Mouse (Mus musculus): Measurements from ENCODE around the gene Uqcrq.

Gene Uqcrq

DNA sequence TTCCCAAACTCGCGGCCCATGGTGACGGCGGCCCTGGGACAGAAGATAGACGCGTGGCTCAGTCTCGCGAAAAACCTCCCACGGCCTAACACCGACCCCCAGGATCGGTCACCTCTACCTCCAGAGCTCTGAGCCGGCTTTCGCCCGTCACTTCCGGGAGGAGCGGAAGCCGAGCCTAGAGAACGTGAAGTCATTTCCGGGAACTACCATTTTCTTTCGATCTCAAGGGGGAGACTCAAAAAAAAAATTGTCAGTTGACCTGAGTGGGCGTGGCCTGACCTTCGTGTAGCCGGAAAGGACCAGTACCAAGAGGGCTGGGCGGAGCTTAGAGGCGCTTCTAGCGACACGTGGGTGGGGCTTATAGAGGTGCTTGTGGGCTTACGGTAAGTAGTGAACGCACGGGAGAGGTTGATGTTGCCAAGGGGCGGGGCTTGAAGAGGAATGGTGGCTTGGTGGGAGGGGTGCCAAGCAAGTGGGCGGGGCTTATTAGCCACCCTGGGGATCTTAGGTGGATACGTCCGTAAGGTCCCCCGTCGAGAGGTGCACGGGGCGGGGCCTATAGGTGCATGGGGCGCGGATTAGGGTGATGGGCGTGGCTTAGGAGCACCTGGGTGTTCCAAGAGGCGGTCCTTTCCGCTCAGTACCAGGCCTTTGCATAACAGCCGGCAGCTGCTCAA, at the start of gene Uqcrq, which contains the start of gene Gdf9:
Gene Uqcrq, minus strand, starts transcription at position 162 of the 677 bp plus-strand sequence.
Gene Gdf9, plus strand, starts transcription at position 354 of the 677 bp plus-strand sequence.
- DNase-seq: peak; percentile 100

DNA sequence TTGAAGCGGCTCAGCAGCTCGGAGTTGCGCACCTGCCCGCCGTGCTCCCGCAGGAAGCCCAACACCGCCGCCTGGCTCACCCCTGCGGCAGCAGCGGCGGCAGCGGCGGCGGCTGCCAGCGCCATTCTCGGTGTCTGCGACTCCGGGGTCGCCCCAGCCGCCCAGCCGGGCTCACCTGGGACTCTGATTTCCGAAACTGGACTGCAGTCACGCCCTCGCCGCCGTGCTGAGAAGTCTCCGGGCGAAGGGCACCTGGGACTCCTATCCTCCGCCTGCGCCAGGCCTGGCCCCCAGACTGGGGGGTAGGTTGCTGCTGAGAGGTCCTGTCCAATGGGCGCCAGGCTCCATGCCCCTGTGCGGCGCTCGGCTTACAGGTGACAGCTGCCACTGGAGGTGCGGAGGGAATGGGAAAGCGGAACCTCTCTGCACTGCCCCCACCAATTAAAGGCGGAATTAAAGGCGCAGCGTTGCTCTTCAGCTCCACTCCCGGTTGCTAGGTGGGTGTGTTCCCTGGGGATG, 49.2 kb upstream of the Uqcrq start, which contains the start of the genes Gm9945 and Sowaha:
Gene Gm9945, plus strand, starts transcription at position 384 of the 519 bp plus-strand sequence.
Gene Sowaha, minus strand, starts transcription at position 492 of the 519 bp plus-strand sequence.
- peak; percentile 53 for DNase-seq

DNA sequence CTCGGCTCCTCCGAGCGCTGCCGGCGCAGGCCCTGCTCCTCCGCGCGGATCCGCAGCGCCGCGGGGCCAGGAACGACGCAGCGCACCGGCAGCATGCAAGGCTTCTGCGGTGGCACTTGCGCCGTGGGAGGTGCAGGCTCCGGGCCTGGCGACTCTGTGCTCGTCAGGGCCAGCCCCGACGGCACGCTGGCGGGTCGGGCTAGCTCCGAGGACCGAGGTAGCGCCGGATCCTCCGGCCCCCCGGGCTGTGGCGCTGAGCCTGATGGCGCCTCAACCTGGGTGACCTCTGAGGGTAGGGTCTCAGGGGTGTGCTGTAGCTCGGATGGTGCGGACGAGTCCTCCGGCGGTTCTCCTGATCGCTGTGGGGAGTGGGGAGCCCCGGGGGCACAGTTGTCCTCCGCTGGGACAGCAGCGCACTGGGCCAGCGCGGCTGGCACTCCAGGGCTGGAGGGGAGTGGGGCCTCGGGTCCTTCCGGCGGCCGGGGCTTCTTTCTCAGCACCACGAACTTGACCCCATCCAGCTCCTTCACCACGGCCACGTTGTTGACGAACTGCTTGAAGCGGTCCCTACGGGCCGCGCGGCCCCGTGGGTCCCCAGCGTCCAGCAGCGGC, 48.6 kb upstream of the Uqcrq start:
- DNase-seq: no peak

DNA sequence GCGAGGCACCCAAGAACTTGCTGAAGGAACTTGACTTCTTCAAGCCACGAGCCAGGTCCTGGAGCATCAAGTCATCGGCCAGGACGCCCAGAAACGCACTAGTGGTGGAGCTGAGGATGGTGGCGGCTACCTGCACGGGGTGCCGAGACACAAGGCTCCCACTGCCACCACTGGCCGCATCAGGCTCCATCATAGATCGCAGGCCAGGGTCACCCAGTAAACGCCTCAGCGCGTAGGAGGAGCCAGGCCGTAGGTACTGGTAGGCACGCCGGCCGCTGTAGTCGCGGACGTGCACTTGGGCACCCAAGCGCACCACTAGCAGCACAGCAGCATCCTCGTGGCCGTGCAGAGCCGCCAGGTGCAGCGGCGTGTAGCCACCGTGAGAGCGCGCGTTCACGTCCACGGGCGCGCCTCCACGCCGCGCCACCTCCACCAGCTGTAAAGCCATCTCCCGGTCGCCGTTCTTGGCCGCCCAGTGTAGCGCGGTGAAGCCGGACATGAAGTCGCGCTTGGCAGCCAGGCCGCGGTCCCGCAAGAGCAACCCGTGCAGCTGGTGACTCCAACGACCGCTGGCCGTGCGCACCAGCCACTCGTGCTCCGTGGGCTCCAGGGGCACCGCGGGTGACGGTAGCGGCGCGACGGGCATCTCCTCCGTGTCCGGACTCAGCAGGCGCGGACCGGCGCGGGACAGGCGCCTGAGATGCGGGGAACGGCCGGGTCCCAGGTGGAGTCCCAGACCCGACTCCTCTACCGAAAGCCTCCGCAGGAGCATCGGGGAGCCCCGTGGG, 47.9 kb upstream of the Uqcrq start:
- DNase-seq: no peak

DNA sequence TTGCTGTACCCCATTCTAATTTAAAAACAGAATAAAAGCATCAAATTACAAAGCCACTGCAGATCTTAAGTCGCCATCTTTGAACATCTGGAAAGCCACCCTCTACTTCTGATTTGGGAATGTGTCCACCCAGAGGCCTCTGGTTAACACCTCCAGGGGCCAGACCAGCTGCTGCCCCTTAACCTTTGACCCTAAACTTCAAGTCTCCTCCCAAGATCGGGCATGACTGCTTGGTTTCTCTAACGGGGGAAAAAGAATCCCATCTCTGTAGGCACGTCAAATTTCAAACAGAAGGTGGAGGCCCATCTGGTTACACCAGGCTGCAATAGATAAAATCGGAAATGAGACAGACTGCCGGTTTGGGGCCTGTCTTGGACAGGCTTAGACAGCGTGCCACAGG, 47.2 kb upstream of the Uqcrq start:
- no peak for DNase-seq

DNA sequence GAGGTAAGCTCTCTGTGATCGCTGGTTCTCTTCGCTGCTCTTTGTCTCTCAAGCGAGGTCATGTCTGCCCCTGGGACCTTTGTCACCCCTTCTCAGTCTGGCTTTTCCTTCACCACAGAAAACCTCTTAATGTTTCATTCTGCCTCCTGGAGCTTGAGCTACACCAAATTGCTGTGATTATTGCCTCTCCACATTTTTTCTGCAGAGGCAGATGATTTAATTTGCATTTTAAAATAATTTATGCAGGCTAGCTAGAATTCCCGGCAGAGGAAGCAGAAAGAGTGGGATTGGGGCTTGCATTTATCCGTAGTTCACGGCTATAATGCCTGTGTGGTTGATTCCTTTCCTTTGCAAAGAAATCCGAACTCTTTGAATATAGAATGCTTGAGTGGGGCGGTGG, 45.0 kb upstream of the Uqcrq start:
- DNase-seq: no peak

DNA sequence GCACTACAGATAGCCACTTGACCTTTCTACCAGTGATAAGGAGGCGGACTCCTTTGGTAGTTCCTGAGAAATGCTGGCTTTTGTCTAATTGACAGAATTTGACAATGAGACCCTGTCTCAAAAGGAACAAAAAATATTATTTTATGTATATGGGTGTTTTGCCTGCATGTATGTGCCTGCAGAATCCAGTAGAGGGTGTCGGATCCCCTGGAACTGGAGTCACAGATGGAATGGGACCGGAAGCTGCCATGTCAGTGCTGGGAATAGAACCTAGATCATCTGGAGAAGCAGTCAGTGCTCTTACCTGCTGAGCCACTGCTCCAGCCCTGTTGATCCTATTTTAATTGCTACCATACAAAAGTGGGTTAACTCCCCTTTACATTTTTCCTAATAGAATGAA, 42.1 kb upstream of the Uqcrq start:
- no peak for DNase-seq

DNA sequence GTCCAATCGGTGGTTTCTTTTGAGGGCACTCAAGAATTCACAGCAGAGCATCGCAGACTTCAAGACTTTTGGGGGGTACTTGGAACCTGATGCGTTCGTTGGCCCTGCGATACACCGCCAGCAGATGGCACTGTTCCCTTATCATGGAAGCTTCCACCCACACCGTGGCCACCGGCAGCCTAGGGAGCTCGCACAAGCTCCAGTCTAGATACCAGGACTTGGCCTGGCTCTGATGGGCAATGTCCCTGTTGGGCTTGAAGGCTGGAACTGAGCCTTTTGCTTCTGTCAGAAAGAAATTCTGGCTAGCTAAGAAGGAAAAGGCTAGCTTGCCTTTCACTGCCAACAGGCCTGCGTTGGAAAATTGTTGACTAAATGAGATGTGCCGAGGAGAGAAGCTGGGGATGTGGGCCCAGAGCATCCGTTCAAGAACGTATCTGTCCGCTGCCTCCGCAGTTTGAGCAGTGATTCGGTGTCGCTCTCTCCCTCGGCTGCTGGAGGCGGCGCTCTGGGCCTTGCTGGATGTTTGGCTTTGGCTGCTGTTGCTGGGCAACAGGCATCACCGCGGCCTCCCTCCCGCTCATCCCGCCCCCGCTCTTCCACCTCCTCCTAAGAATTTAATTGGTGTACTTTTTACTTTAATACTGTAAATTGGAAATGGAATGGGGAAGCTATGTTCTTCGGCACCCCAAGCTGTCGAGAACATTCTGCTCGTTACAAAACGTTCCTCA, 39.5 kb upstream of the Uqcrq start, which contains the start of gene Gm9837:
Gene Gm9837, minus strand, starts transcription at position 512 of the 728 bp plus-strand sequence.
- DNase-seq: peak; percentile 94

DNA sequence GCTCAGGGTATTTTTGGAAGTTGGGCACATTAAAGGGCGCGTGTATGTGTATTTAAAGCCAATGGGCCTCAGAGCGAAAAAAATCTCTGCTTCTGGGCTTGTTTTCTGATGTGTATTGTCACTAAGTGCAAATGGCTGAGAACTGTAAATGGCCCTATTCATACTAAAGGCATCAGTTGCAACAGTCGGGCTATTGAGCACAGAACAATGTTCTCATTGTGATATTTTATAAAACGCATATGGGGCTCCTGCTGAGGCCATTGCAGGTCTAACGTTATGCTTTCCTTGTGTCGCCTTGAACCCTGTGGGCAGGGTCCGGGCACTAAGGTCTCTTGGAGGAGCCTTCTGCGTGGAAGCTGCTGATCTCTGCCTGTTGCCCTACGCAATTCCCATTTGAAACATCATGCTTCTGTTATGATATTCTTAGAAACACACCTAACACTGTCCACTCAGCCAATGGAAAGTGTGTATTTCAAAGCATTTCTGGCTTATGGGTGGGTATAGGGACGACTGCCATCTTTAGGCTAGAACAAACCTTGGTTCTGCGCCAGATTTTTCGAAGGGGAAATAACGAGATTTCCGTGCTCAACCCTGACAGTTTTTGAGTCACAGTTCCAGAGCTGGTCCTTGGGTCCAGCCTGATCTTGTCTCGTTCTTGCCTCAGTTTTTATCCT, 38.8 kb upstream of the Uqcrq start:
- no peak for DNase-seq

DNA sequence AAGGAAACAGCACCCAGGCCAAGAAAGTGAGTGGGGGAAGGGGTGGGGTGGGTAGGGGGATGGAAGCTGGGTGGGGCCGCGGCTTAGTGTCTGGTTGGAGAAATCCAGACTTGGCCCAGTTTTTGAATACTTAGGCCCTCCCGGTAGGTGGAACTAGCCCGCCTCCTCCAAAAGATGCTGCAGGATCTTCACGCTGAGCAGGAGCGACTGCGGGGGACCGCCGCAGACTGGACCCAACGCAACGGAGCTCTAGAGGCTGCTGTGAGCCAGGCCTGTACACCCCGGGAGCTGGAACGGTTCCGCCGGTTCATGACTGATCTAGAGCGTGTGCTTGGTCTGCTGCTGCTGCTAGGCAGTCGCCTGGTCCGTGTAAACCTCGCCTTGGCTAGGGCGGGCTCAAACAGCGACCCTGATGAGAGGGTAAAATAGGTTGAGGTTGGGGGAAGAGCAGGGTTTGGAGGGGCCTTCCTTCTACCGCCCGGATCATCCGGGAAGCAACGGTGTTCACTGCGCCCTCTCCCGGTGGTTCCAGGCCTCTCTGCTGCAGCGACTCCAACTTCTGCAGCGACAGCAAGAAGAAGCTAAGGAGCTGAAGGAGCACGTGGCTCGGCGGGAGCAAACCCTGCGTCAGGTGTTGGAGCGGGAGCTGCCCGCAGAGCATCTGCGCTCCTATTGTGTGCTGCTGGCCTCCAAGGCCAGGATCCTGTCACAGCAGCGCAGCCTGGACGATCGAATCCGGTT, 35.8 kb upstream of the Uqcrq start:
- peak; percentile 78 for DNase-seq

DNA sequence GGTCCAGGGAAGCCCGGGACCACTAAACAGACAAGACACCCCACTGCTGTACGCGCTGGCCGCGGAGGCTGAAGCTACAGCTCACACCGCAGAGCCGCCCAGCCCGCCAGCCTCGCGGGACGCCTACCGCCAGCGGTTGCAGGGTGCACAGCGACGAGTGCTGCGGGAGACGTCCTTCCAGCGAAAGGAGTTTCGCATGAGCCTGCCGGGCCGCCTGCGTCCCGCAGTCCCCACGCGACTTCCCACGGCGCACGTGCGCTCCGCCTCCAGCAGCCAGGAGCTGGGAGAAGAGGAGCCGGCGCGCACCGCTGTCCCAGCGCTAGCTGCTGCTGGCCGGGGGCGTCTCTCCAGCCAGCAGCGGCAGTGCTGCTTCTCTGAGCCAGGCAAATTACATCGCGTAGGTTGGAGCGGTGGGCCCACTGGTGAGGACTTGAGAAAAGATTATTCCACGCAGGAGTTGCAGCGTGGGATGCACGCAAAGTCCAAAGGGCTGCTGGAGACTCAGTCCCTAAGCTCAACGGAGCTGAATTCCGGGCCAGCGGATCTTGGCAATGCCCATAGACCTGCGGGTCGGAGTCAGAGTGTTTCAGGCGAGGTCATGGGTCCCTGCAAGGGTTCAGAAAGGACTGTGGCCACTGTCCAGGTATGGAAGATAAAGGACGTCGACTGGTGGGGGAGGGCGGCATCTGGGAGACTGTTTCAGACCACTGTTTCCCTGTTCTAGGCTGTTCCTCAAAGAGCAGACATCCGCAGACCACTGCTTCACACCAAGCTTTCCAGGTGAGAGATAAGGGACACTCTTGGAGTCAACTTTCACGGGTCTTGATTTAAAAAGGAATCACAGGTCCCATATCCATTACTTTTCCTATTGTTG, 33.2 kb upstream of the Uqcrq start:
- no peak for DNase-seq

DNA sequence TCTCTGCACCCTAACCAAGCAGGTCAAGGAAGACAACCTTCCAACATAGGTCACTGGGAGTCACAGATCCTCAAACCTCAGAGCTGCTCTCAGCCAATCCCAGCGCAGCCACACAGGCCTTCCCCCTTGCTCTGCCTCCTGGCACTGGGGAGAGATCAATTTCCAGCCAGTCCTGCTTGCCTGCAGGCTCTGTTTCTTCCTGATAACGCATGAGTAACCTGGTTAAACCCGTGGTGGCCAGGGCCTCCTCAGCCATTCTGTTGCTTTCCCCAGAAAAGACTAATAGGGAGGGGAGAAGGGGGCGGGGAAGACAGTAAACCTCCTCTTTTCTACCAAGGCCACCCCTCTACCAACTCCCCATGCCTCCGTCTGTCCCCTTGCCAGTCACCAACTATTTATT, 31.1 kb upstream of the Uqcrq start:
- no peak for DNase-seq

DNA sequence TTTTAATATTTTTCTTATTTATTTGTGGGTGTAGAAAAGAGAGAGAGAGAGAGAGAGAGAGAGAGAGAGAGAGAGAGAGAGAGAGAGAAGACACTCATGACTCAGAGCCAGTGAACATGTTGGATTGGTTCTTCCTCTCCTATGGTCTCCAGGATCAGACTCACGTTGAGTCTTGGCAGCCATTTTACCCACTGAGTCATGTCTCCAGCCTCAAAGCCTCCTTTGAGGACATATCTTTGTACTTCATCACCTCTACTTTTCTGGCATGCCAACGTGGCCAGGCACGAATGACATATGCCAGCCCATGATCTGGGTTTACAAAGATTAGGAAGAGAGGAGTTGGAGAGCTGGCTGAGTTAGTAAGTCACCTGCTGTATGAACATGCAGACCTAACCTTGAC, 29.6 kb upstream of the Uqcrq start:
- DNase-seq: no peak

DNA sequence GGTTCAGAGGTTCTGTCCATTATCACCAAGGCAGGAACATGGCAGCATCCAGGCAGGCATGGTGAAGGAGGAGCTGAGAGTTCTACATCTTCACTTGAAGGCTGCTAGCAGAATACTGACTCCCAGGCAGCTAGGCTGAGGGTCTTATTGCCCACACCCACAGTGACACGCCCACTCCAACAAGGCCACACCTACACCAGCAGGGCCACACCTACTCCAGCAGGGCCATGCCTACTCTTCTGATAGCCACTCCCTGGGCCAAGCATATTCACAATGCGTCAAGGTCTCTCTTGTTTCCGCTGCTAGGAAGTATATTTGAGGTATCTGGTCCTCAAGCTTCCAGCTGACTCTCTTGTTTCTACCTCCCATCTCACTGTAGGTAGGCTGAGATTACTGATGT, 28.4 kb upstream of the Uqcrq start:
- DNase-seq: no peak

DNA sequence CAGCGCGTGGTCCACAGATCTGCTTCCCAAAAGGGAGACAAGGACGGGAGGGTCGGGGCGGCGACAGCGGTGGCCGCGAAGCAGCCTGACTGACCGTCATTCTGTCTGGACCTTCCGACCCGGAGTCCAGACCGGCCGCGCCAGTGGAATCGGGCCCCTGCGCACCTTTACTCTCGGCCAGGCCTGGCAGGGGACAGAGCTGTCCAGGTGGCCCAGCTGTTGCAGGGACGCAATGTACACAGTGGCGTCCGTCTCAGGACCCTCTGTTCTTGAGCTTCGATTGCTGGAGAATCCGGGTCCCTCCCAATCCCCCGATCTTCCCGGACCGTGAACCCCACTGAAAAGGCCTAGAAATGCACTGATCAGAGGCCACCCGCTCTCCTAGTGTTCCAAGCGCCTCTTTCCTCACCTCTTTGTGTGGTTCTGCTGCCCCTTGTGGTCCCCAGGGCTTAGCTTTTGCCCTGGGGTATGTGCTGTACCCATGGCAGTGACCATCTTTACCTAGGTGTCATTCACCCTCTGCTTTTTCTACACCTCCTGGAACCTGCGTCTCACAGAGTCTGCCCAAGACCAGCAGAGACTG, 26.8 kb upstream of the Uqcrq start:
- DNase-seq: peak; percentile 35

DNA sequence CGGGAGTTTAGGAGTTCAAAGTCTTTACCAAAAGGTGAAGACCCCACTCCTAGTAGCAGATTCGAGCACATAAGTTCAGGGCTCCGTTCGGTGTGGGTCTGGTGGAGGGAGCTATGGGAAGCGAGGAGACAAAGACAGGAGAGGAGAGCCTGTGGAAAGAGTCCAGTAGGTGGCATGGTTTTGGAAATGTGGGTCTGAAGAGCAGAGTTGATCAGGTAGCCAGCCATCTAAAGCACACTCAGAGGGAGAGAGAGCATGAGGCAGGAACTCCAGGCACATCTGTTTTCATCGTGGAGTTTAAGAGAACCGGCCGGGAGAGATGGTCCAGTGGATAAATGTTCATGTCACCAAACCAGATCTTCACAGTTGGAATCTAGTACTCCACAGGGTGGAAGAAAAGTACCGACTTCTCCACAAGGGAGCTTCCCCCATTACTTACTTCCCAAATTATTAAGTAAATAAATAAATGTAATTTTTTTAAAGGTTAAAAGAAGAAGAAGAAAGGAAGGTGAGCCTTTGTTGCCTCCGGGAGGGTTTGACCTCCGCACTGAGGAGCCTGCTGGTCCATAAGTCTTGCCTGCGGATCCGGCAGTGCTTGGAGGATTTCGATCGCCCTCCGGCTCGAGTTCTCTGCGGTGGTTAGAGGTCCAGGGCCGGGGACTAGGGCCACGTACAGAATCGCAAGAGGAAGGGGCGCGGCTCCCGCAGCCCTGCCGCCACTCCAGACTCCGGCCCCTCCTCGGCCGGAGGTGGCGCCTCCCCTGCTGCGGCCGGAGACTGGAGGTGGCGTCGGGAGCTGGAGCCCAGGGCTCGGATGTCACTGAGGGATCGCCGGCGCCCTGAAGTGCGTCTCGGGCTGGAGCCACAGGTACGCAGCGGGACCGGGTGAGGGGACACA, 26.1 kb upstream of the Uqcrq start, which contains the start of the genes Gm10447 and Shroom1:
Gene Gm10447, minus strand, starts transcription at position 637 of the 898 bp plus-strand sequence.
Gene Shroom1, plus strand, starts transcription at position 732 of the 898 bp plus-strand sequence.
- DNase-seq: peak; percentile 71

DNA sequence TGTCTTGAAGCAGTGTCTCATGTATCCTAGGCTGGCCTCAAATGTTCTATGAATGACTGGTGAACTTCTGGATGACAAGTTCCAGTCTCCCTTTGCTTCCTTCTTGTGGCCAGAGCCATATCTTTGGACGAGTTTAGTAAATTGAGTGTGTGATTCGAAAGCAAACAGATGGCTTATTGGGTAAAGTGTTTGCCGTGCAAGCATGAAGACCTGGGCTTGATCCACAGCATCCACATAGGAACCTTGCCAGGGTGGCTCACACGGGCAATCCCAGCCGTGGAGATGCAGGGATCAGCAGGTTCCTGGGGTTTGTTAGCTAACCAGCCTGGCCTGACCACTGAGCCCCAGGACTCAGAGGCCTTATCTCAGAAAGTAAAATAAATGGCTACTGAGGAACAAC, 22.4 kb upstream of the Uqcrq start:
- DNase-seq: no peak

DNA sequence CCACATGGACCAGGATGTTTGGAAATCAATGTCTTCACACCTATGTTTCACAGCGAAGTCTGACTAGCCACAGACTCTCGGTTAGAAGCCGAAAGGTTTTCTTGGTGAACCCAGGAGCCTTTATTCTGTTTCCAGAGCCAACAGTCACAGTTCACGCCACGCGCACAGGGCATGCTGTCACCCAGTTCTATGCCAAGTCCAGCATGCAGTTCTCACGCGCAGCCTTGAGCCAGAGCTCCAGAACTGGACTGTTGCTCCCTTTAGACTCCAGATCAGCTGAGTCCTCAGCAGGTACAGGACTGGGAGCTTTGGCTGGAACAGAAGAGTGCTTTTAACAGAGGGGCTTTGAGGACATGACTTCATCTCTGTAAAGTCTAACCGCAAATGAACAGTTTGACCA, 21.8 kb upstream of the Uqcrq start:
- no peak for DNase-seq

DNA sequence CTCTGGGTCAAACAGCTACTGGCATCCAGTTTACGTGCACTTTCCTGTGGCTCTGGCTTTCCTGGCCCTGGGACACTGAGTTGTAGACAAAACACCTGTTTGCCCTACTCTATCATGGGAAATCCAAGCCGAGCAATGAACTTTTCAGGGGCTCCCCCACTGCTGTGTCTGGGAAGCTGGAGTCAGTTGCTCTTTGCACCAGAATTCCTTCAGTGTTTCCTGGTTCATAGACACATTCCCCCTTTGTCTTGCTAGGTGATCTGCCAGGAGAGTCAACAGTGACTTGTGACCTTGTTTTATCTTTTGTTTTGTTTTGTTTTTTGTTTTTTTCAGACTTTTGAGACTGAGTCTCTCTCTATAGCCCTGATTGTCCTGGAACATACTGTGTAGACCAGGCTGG, 20.7 kb upstream of the Uqcrq start:
- no peak for DNase-seq
